In the genomic region with DNA sequence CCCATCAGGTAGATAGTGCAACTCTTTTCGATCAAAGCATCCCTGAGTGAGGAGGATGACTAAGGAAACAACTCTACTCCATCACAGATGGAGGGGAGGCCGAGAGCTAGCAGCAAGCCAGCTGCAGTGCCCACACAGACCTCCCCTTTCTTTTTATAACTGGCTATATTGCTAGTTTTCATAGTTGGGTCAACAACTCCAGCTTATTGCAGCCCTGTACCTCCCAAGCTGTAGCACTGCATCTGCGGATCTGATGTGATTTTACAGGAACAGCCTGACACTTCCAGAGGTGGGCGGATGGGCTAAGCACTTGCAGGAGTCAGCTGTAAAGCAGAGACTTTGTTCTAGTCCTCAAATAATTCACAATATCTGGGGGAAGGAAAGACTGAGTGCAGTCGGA, we compare ENCODE assay signal across 23 mouse cellular contexts. TPM values are rescaled to one million over a fixed set of nuclear protein-coding genes. Genes with fewer than 3 reads are reported as not detected.
DNase-seq lines count a peak whose midpoint lies in the region; ATAC-seq lines count a peak whose summit lies in the region.
"Had no signal": no experiment of that assay in that cellular context is flagged by ENCODE, and none has a peak within 500 bp of the region (broad histone marks: within the 10 kb centered on the region; RNA-seq: fewer than 3 reads in every experiment).

No protein-coding gene starts in this region.

- H3K9ac ChIP-seq in hindbrain, embryonic 14.5 days = no peak overlapping the region
- no peak overlapping the region for H3K9ac ChIP-seq in liver, embryonic 11.5 days (ENCODE audit: low read depth, low read length)
- H3K9ac ChIP-seq: embryonic facial prominence, embryonic 15.5 days; heart, embryonic 13.5 days; hindbrain, embryonic 15.5 days; intestine, embryonic 15.5 days; limb, embryonic 13.5 days; liver, embryonic 14.5 days; midbrain, embryonic 12.5 days had no signal

- DNase-seq in layer of hippocampus, adult 11-12 months (ENCODE audit: low spot score) = peak; percentile 28
- DNase-seq in layer of hippocampus, postnatal 25 days (ENCODE audit: extremely low spot score in 1 of 2, low spot score in 1 of 2) = no peak
- peak; percentile 95 for DNase-seq in brain, adult 2 months (ENCODE audit: low read depth, low spot score)
- peak; percentile 21 to 88 for DNase-seq in left cerebral cortex, adult 8-10 months (ENCODE audit: low spot score in 2 of 2)
- DNase-seq in right cerebral cortex, postnatal 14 days = peak; percentile 34
- DNase-seq in hindbrain, embryonic 14.5 days (ENCODE audit: low spot score) = no peak
- no peak for DNase-seq in liver, embryonic 11.5 days (ENCODE audit: low spot score)
- DNase-seq: adrenal gland, postnatal 25 days; cerebellum, adult 11-12 months; cerebellum, postnatal 25 days; heart, adult 18-20 months; kidney, postnatal 4 days; thymus, postnatal 14 days had no signal

- no peaks in the 10 kb centered on the region for H3K36me3 ChIP-seq in hindbrain, embryonic 14.5 days (replicated peaks; ENCODE audit: control insufficient read depth, insufficient read depth)
- no peaks in the 10 kb centered on the region for H3K36me3 ChIP-seq in liver, embryonic 11.5 days (ENCODE audit: control insufficient read depth, insufficient read depth, low read length)
- H3K36me3 ChIP-seq: embryonic facial prominence, embryonic 15.5 days; G1E; heart, embryonic 13.5 days; hindbrain, embryonic 15.5 days; intestine, embryonic 15.5 days; limb, embryonic 13.5 days; midbrain, embryonic 12.5 days had no signal

- no peaks in the 10 kb centered on the region for H3K27me3 ChIP-seq in hindbrain, embryonic 14.5 days (ENCODE audit: control insufficient read depth, insufficient read depth, low read length)
- no peaks in the 10 kb centered on the region for H3K27me3 ChIP-seq in liver, embryonic 11.5 days (replicated peaks; ENCODE audit: control insufficient read depth, insufficient read depth, low read length)
- H3K27me3 ChIP-seq: embryonic facial prominence, embryonic 15.5 days; heart, embryonic 13.5 days; hindbrain, embryonic 15.5 days; intestine, embryonic 15.5 days; limb, embryonic 13.5 days; midbrain, embryonic 12.5 days had no signal

- ATAC-seq in hindbrain, embryonic 14.5 days (ENCODE audit: low FRiP score) = no peak
- ATAC-seq in liver, embryonic 11.5 days (replicated peaks; ENCODE audit: low FRiP score) = no peak
- ATAC-seq: forebrain, embryonic 16.5 days; intestine, embryonic 15.5 days had no signal

- 85% methylated on average over 5 of the region's 5 CpGs for WGBS in hindbrain, embryonic 14.5 days
- WGBS in liver, embryonic 11.5 days = 84% methylated on average over 5 of the region's 5 CpGs

- no peak overlapping the region for H3K4me3 ChIP-seq in hindbrain, embryonic 14.5 days (replicated peaks; ENCODE audit: low read length)
- H3K4me3 ChIP-seq in liver, embryonic 11.5 days (ENCODE audit: low read depth, low read length) = no peak overlapping the region
- H3K4me3 ChIP-seq: embryonic facial prominence, embryonic 15.5 days; heart, embryonic 13.5 days; hindbrain, embryonic 15.5 days; intestine, embryonic 15.5 days; limb, embryonic 13.5 days; midbrain, embryonic 12.5 days had no signal

- no peak overlapping the region for H3K27ac ChIP-seq in hindbrain, embryonic 14.5 days
- no peak overlapping the region for H3K27ac ChIP-seq in liver, embryonic 11.5 days (ENCODE audit: low read depth, low read length)
- H3K27ac ChIP-seq: embryonic facial prominence, embryonic 15.5 days; heart, embryonic 13.5 days; hindbrain, embryonic 15.5 days; intestine, embryonic 15.5 days; limb, embryonic 13.5 days; liver, embryonic 14.5 days; midbrain, embryonic 12.5 days; stomach, postnatal 0 days had no signal

- H3K4me1 ChIP-seq in hindbrain, embryonic 14.5 days (replicated peaks; ENCODE audit: control insufficient read depth, insufficient read depth, low read length) = no peaks in the 10 kb centered on the region
- H3K4me1 ChIP-seq in liver, embryonic 11.5 days (replicated peaks; ENCODE audit: control insufficient read depth, insufficient read depth, low read length) = no peaks in the 10 kb centered on the region
- H3K4me1 ChIP-seq: intestine, embryonic 15.5 days had no signal

- H3K9me3 ChIP-seq in hindbrain, embryonic 14.5 days (ENCODE audit: control insufficient read depth, low read length) = no peaks in the 10 kb centered on the region
- H3K9me3 ChIP-seq in liver, embryonic 11.5 days (ENCODE audit: control insufficient read depth, low read length) = no peaks in the 10 kb centered on the region
- H3K9me3 ChIP-seq: embryonic facial prominence, embryonic 15.5 days; G1E; heart, embryonic 13.5 days; hindbrain, embryonic 15.5 days; intestine, embryonic 15.5 days; limb, embryonic 13.5 days; midbrain, embryonic 12.5 days had no signal

- H3K4me2 ChIP-seq in hindbrain, embryonic 14.5 days (replicated peaks) = no peak overlapping the region
- H3K4me2 ChIP-seq in liver, embryonic 11.5 days = no peak overlapping the region
- H3K4me2 ChIP-seq: embryonic facial prominence, embryonic 15.5 days; heart, embryonic 13.5 days; hindbrain, embryonic 15.5 days; intestine, embryonic 15.5 days; limb, embryonic 13.5 days; midbrain, embryonic 12.5 days had no signal

RNA-seq across cellular contexts. Expression of a gene that starts 18.7 kb away (rescaled TPM):
- 10 to 100 TPM; 86.1 to 98.7 TPM for total RNA-seq in layer of hippocampus, postnatal 25 days (2021)
- 100 to 1,000 TPM in 2 of 4 experiments, 10 to 100 TPM in 2; 93.5 to 107 (median 99.7) TPM for total RNA-seq in left cerebral cortex, adult 8-10 months (2022)
- 118 TPM in 2 replicates for polyA plus RNA-seq in hindbrain, embryonic 14.5 days (2014; fragmentation: Nextera tagmentation; extraction: Ambion mirVana)
- polyA plus RNA-seq in liver, embryonic 11.5 days (2014; fragmentation: Nextera tagmentation; extraction: Ambion mirVana) = 29.1 and 30.3 TPM in 2 replicates

Comparison
In these comparisons a context has a peak if more than half of its experiments do, and no peak if none do; other contexts are left out.
1. DNase-seq: peak in layer of hippocampus, adult 11-12 months (single experiment), brain, adult 2 months (single experiment), left cerebral cortex, adult 8-10 months (2 of 2) and right cerebral cortex, postnatal 14 days (single experiment); none in layer of hippocampus, postnatal 25 days (0 of 2), hindbrain, embryonic 14.5 days (single experiment) and liver, embryonic 11.5 days (single experiment).